Mouse (Mus musculus): ENCODE data around the gene Dbndd2. TPM values are rescaled to one million over a fixed set of nuclear protein-coding genes. Genes with fewer than 3 reads are reported as not detected.

Dbndd2 gene
- total RNA-seq, 1 experiment: 4.2 TPM

DNA sequence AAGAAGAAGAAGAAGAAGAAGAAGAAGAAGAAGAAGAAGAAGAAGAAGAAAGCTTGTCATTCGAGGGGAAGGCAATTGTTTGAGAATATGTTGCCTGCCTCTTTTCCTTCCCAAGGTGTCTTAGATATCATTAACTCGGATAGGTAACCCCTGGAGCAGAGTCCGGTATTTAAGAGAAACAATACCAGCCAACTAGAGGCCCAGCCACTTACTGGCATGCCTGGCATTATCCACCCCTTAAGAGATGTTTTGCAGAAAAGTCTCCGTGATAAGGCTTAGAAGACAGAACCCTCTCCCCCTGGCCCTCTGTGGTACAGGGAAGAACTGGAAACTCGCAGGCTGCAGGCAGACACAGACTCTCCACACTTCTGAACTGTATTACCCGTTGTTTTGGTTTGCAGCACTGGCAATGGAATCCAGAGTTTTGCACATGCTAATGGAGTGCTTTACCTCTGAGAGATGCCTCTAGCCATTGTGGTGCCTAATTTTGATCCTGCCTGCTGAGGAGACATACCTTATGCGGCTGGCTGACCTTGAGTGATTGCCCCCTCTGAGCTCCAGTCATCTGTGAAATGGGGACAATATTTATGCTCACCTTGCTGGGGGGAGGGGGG, 31.9 kb upstream of the Dbndd2 start:
- in situ Hi-C loops (cut with MboI; ENCODE audit: low sequenced_read_pairs in 2 of 2, unreplicated experiment in 2 of 2): no loop called here
- H3K4me1 ChIP-seq (ENCODE audit: control insufficient read depth in 2 of 2, insufficient read depth in 2 of 2, low read length in 2 of 2, poor library complexity in 1 of 2): peaks cover 10 to 38% of the 10 kb centered on the region in 2 experiments
- no peak for DNase-seq (ENCODE audit: low read depth, low spot score)

GRCm38 (mm10) chr2:164454846-164455245, 31.1 kb upstream of the Dbndd2 start:
- TF ChIP-seq CHD2 (IDR thresholded peaks at IDR 0.05; ENCODE audit: low read depth, low read length) (no peak), MAFK (IDR thresholded peaks at IDR 0.05; ENCODE audit: insufficient read depth, low read depth, low read length) (no peak), ZC3H11A (IDR thresholded peaks at IDR 0.05; ENCODE audit: borderline replicate concordance, low read depth, low read length) (no peak), ZNF384 (IDR thresholded peaks at IDR 0.05; ENCODE audit: low read depth, low read length) (no peak), HCFC1 (IDR thresholded peaks at IDR 0.05; ENCODE audit: borderline replicate concordance, insufficient read depth, low read length) (no peak)
- Histone ChIP-seq H3K27ac (ENCODE audit: insufficient read depth, low read depth, low read length, poor library complexity, severe bottlenecking) (no peak overlapping the region), H3K9ac (ENCODE audit: insufficient read depth, low read depth, low read length, poor library complexity, severe bottlenecking) (no peak overlapping the region), H3K9me3 (ENCODE audit: control insufficient read depth, insufficient read depth, low read depth, low read length) (no peaks in the 10 kb centered on the region), H3K4me3 (ENCODE audit: insufficient read depth in 1 of 2, low read depth in 1 of 2, low read length in 2 of 2, poor library complexity in 1 of 2, severe bottlenecking in 1 of 2) (no peak overlapping the region), H3K4me1 (ENCODE audit: control insufficient read depth in 2 of 2, insufficient read depth in 2 of 2, low read length in 2 of 2, poor library complexity in 1 of 2) (peaks cover 10 to 38% of the 10 kb centered on the region in 2 experiments), H3K36me3 (ENCODE audit: control insufficient read depth, insufficient read depth, low read length, poor library complexity, severe bottlenecking) (no peaks in the 10 kb centered on the region)
- DNase-seq (ENCODE audit: low read depth, low spot score): no peak
- in situ Hi-C loops (cut with MboI; ENCODE audit: low sequenced_read_pairs in 2 of 2, unreplicated experiment in 2 of 2): no loop called here

More for the DNA sequence above, 31.9 kb upstream of the Dbndd2 start:
- Histone ChIP-seq H3K27ac (ENCODE audit: insufficient read depth, low read depth, low read length, poor library complexity, severe bottlenecking) (no peak overlapping the region), H3K36me3 (ENCODE audit: control insufficient read depth, insufficient read depth, low read length, poor library complexity, severe bottlenecking) (no peaks in the 10 kb centered on the region), H3K4me3 (ENCODE audit: insufficient read depth in 1 of 2, low read depth in 1 of 2, low read length in 2 of 2, poor library complexity in 1 of 2, severe bottlenecking in 1 of 2) (no peak overlapping the region), H3K9me3 (ENCODE audit: control insufficient read depth, insufficient read depth, low read depth, low read length) (no peaks in the 10 kb centered on the region), H3K9ac (ENCODE audit: insufficient read depth, low read depth, low read length, poor library complexity, severe bottlenecking) (no peak overlapping the region)
- no peak for TF ChIP-seq HCFC1 (IDR thresholded peaks at IDR 0.05; ENCODE audit: borderline replicate concordance, insufficient read depth, low read length)
- TF ChIP-seq CHD2 (IDR thresholded peaks at IDR 0.05; ENCODE audit: low read depth, low read length): no peak
- no peak for TF ChIP-seq MAFK (IDR thresholded peaks at IDR 0.05; ENCODE audit: insufficient read depth, low read depth, low read length)
- no peak for TF ChIP-seq ZC3H11A (IDR thresholded peaks at IDR 0.05; ENCODE audit: borderline replicate concordance, low read depth, low read length)
- TF ChIP-seq ZNF384 (IDR thresholded peaks at IDR 0.05; ENCODE audit: low read depth, low read length): no peak

- H3K27ac ChIP-seq (ENCODE audit: insufficient read depth, low read depth, low read length, poor library complexity, severe bottlenecking): no peak overlapping the region
- in situ Hi-C loops (cut with MboI; ENCODE audit: low sequenced_read_pairs in 2 of 2, unreplicated experiment in 2 of 2): no loop called here
- H3K4me1 ChIP-seq (ENCODE audit: control insufficient read depth in 2 of 2, insufficient read depth in 2 of 2, low read length in 2 of 2, poor library complexity in 1 of 2): peaks cover 10 to 38% of the 10 kb centered on the region in 2 experiments
- peak; percentile 64 for TF ChIP-seq ZNF384 (IDR thresholded peaks at IDR 0.05; ENCODE audit: low read depth, low read length)
- TF ChIP-seq HCFC1 (IDR thresholded peaks at IDR 0.05; ENCODE audit: borderline replicate concordance, insufficient read depth, low read length): no peak
- H3K4me3 ChIP-seq (ENCODE audit: insufficient read depth in 1 of 2, low read depth in 1 of 2, low read length in 2 of 2, poor library complexity in 1 of 2, severe bottlenecking in 1 of 2): no peak overlapping the region
- no peak for DNase-seq (ENCODE audit: low read depth, low spot score)
- H3K9ac ChIP-seq (ENCODE audit: insufficient read depth, low read depth, low read length, poor library complexity, severe bottlenecking): no peak overlapping the region
- no peaks in the 10 kb centered on the region for H3K9me3 ChIP-seq (ENCODE audit: control insufficient read depth, insufficient read depth, low read depth, low read length)
- no peaks in the 10 kb centered on the region for H3K36me3 ChIP-seq (ENCODE audit: control insufficient read depth, insufficient read depth, low read length, poor library complexity, severe bottlenecking)
Observed at GRCm38 (mm10) chr2:164455421-164456190, 30.3 kb upstream of the Dbndd2 start.

- H3K9me3 ChIP-seq (ENCODE audit: control insufficient read depth, insufficient read depth, low read depth, low read length): no peaks in the 10 kb centered on the region
- no peak overlapping the region for H3K27ac ChIP-seq (ENCODE audit: insufficient read depth, low read depth, low read length, poor library complexity, severe bottlenecking)
- DNase-seq (ENCODE audit: low read depth, low spot score): no peak
- in situ Hi-C loops (cut with MboI; ENCODE audit: low sequenced_read_pairs in 2 of 2, unreplicated experiment in 2 of 2): no loop called here
- no peak overlapping the region for H3K4me3 ChIP-seq (ENCODE audit: insufficient read depth in 1 of 2, low read depth in 1 of 2, low read length in 2 of 2, poor library complexity in 1 of 2, severe bottlenecking in 1 of 2)
- H3K36me3 ChIP-seq (ENCODE audit: control insufficient read depth, insufficient read depth, low read length, poor library complexity, severe bottlenecking): no peaks in the 10 kb centered on the region
- TF ChIP-seq CHD2 (IDR thresholded peaks at IDR 0.05; ENCODE audit: low read depth, low read length): no peak
- no peak overlapping the region for H3K9ac ChIP-seq (ENCODE audit: insufficient read depth, low read depth, low read length, poor library complexity, severe bottlenecking)
- H3K4me1 ChIP-seq (ENCODE audit: control insufficient read depth in 2 of 2, insufficient read depth in 2 of 2, low read length in 2 of 2, poor library complexity in 1 of 2): peaks cover 10 to 38% of the 10 kb centered on the region in 2 experiments
Observed at GRCm38 (mm10) chr2:164456413-164456812, 29.5 kb upstream of the Dbndd2 start.
